Comparison of ENCODE assay signal across 8 mouse cellular contexts in genomic region chr5:45638806-45639714, GRCm38 (mm10). TPM values are rescaled to one million over a fixed set of nuclear protein-coding genes. Genes with fewer than 3 reads are reported as not detected.
DNase-seq lines count a peak whose midpoint lies in the region; ATAC-seq and TF ChIP-seq lines count a peak whose summit lies in the region.

Gene Fam184b (minus strand): TSS chr5:45639614.

- peak; percentile 59 for DNase-seq in ES-CJ7 (ENCODE audit: low read depth, low spot score)
- peak; percentile 93 for DNase-seq in brain, adult 2 months (ENCODE audit: low read depth, low spot score)
- DNase-seq in forebrain, embryonic 10.5 days (ENCODE audit: extremely low spot score, low spot score) = peak; percentile 44
- DNase-seq in hindbrain, embryonic 14.5 days (ENCODE audit: low spot score) = peak; percentile 80
- peak; percentile 63 to 74 for DNase-seq in layer of hippocampus, postnatal 14 days (ENCODE audit: low spot score in 2 of 2)
- DNase-seq in thymus, postnatal 36 days = peak; percentile 45 to 64

- TF ChIP-seq POLR2A in olfactory bulb, adult 2 months (IDR thresholded peaks at IDR 0.05; ENCODE audit: insufficient read depth, low read depth, low read length) = 0 out of 2 replicates have a peak, but pooled peaks have one; percentile 24

- H3K9ac ChIP-seq in hindbrain, embryonic 14.5 days = peak within 1 kb of the TSS; percentile 74
- H3K9ac ChIP-seq in lung, embryonic 15.5 days = peak within 1 kb of the TSS; percentile 15; the same call in 1 of the 2 replicates

- H3K36me3 ChIP-seq in forebrain, embryonic 10.5 days (replicated peaks) = no peaks in the 10 kb centered on the region
- no peaks in the 10 kb centered on the region for H3K36me3 ChIP-seq in hindbrain, embryonic 14.5 days (replicated peaks; ENCODE audit: control insufficient read depth, insufficient read depth)
- H3K36me3 ChIP-seq in lung, embryonic 15.5 days = no peaks in the 10 kb centered on the region

- 1% methylated on average over 48 of the region's 48 CpGs for WGBS in forebrain, embryonic 10.5 days
- 1% methylated on average over 48 of the region's 48 CpGs for WGBS in hindbrain, embryonic 14.5 days
- WGBS in lung, embryonic 15.5 days = under 1% methylated on average over 48 of the region's 48 CpGs
- WGBS in olfactory bulb, adult 2 months = under 1% methylated on average over 48 of the region's 48 CpGs

- no peaks in the 10 kb centered on the region for H3K9me3 ChIP-seq in forebrain, embryonic 10.5 days
- H3K9me3 ChIP-seq in hindbrain, embryonic 14.5 days (ENCODE audit: control insufficient read depth, low read length) = no peaks in the 10 kb centered on the region
- no peaks in the 10 kb centered on the region for H3K9me3 ChIP-seq in lung, embryonic 15.5 days

- no peak for TF ChIP-seq CTCF in olfactory bulb, adult 2 months (IDR thresholded peaks at IDR 0.05; ENCODE audit: insufficient read depth, low read depth, low read length)

- H3K27ac ChIP-seq in forebrain, embryonic 10.5 days = peak within 1 kb of the TSS; percentile 81
- peak within 1 kb of the TSS; percentile 67 for H3K27ac ChIP-seq in hindbrain, embryonic 14.5 days
- no peak within 1 kb of the TSS for H3K27ac ChIP-seq in lung, embryonic 15.5 days
- peak within 1 kb of the TSS; percentile 54 for H3K27ac ChIP-seq in olfactory bulb, adult 2 months (ENCODE audit: insufficient read depth, low read depth, low read length)

- H3K4me2 ChIP-seq in hindbrain, embryonic 14.5 days (replicated peaks) = peak within 1 kb of the TSS; percentile 87
- peak within 1 kb of the TSS; percentile 97 for H3K4me2 ChIP-seq in lung, embryonic 15.5 days

- peaks cover 45% of the 10 kb centered on the region for H3K27me3 ChIP-seq in forebrain, embryonic 10.5 days (ENCODE audit: poor library complexity, severe bottlenecking)
- 0 out of 2 replicates have a peak, but pooled peaks cover 2% of the 10 kb centered on the region for H3K27me3 ChIP-seq in hindbrain, embryonic 14.5 days (ENCODE audit: control insufficient read depth, insufficient read depth, low read length)
- peaks cover 17% of the 10 kb centered on the region for H3K27me3 ChIP-seq in lung, embryonic 15.5 days

- peak; percentile 97 for ATAC-seq in hindbrain, embryonic 14.5 days (ENCODE audit: low FRiP score)
- ATAC-seq in lung, embryonic 15.5 days (ENCODE audit: borderline replicate concordance, extremely low read depth, low FRiP score, low TSS enrichment) = peak; percentile 55

- peak within 1 kb of the TSS; percentile 72 for H3K4me3 ChIP-seq in forebrain, embryonic 10.5 days
- H3K4me3 ChIP-seq in hindbrain, embryonic 14.5 days (replicated peaks; ENCODE audit: low read length) = peak within 1 kb of the TSS; percentile 54
- peak within 1 kb of the TSS; percentile 53 for H3K4me3 ChIP-seq in lung, embryonic 15.5 days
- peak within 1 kb of the TSS; percentile 77 for H3K4me3 ChIP-seq in olfactory bulb, adult 2 months (ENCODE audit: insufficient read depth, low read depth, low read length)

- H3K4me1 ChIP-seq in forebrain, embryonic 10.5 days = peaks cover 14% of the 10 kb centered on the region
- H3K4me1 ChIP-seq in hindbrain, embryonic 14.5 days (replicated peaks; ENCODE audit: control insufficient read depth, insufficient read depth, low read length) = peaks cover 7% of the 10 kb centered on the region
- peaks cover 5% of the 10 kb centered on the region; the same call in 1 of the 2 replicates for H3K4me1 ChIP-seq in lung, embryonic 15.5 days
- 0 out of 2 replicates have a peak, but pooled peaks cover 3% of the 10 kb centered on the region for H3K4me1 ChIP-seq in olfactory bulb, adult 2 months (ENCODE audit: control insufficient read depth, insufficient read depth, low read length)

RNA-seq across cellular contexts. Expression of gene Fam184b, which starts in this region (rescaled TPM):
- polyA plus RNA-seq in forebrain, embryonic 10.5 days (2016; fragmentation: Nextera tagmentation; extraction: Ambion mirVana) = 1.2 and 1.4 TPM in 2 replicates
- polyA plus RNA-seq in hindbrain, embryonic 14.5 days (2014; fragmentation: Nextera tagmentation; extraction: Ambion mirVana) = 6.7 and 9.7 TPM in 2 replicates
- 10 to 100 TPM; 13.5 to 16.0 TPM for total RNA-seq in layer of hippocampus, postnatal 14 days (2021)
- 0.25 and 0.30 TPM in 2 replicates for polyA plus RNA-seq in lung, embryonic 15.5 days (2015; fragmentation: Nextera tagmentation; extraction: Ambion mirVana)
- not detected in 2 replicates for polyA plus RNA-seq in olfactory bulb, adult 2 months (2012; ENCODE audit: insufficient read depth, insufficient read length, low replicate concordance, missing spikeins)

Comparison
In these comparisons a context has a peak if more than half of its experiments do, and no peak if none do; other contexts are left out.
1. Peak in ATAC-seq, H3K4me3 ChIP-seq, H3K9ac ChIP-seq and H3K4me2 ChIP-seq in lung, embryonic 15.5 days; RNA of the gene not detected or under 1 TPM.